Mouse (Mus musculus) kidney, adult 18-20 months (tissue): ENCODE measurements around the gene Rnf186.
A peak's percentile ranks its signal among the peaks of the same experiment; 100 is the strongest.
"Not testable (repeated sequence)": the region's sequence is repeated elsewhere in the genome, so short reads cannot be mapped to it uniquely, and the experiment has no call there.

Source experiments
- DNase-seq: peaks from one replicate; pipeline ENCODE4 v3.0.0; 2021

Rnf186 gene

GRCm38 (mm10) chr4:138972139-138972826, 5.4 kb downstream of the Rnf186 start:
- peak; percentile 81 for DNase-seq

DNA sequence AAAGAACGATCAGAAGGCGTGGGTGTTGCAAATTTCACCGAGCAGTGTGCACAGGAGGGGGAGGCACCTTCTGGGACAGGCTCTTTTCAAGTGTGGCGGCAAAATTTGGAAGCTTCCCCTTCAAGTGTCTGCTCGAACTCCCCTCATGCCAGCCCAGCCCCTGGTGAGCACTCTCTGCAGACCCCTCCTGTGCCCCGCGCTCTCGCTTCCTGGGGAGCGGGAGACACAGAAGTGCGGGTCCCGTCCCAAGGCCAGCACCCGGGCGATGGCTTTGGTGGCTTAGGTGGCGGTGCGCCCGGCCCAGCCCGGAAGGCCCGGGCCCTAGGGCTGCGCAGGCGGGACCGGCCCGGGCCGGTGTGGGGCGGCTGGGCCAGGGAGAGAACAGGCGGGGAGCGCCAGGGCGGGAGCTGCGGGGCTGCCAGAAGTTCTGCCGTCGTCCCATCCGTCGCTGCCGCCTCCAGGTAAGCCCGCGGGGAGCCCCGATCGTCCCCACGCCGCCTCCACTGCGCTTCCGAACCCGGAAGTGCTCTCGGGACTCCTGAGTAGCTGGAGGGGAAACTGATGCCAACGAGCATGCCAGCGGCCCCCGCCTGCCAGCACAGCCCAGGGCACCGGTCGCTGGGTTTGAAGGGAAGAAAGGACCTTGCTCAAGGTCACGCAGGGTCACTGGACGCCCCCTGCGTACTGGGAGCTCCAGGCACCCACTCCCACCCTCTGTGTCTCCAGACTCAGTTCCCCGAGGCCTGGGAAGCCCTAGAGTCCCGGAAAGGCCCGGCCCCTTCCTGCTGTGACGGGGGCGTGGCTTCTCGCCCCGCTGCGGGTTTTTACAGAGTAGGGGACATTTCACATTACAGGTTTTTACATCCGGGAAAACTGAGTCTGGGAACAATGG, 6.2 kb downstream of the Rnf186 start, which contains the start of gene Tmco4:
Tmco4 (plus strand) TSS at position 62 of the 892 bp plus-strand sequence.
- peak; percentile 88 for DNase-seq

GRCm38 (mm10) chr4:138973719-138974115, 6.8 kb downstream of the Rnf186 start:
- DNase-seq: no peak

DNA sequence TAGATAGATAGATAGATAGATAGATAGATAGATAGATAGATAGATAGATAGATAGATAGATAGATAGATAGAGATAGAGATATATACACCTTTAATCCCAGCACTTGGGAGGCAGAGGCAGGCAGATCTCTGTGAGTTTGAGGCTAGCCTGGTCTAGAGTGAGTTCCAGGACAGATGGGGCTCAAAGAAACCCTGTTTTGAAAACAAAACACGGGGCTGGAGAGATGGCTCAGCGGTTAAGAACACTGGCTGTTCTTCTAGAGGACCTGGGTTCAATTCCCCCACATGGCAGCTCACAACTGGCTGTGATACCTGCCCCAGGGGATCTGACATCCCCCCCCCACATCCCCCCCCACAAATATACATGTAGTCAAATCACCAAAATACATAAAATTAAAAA, 7.6 kb downstream of the Rnf186 start:
- DNase-seq: not testable (repeated sequence)

DNA sequence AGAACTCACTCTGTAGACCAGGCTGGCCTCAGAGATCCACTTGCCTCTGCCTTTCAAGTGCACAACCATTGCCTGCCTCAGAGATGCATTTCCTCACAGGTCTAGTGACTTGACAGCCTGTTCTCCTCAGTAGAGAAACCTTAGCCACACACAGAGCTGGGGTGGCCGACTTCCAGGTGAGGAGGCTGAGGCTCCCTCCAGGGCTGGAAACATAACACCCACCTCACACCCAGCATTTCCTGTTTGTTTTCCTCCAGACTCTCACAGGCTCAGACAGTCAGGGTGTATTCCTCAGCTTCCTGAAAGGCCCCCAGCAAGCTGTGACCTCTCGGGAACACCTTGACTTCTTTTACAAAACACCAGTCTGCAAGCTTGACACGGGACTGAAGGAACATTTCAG, 8.3 kb downstream of the Rnf186 start:
- peak; percentile 33 for DNase-seq

DNA sequence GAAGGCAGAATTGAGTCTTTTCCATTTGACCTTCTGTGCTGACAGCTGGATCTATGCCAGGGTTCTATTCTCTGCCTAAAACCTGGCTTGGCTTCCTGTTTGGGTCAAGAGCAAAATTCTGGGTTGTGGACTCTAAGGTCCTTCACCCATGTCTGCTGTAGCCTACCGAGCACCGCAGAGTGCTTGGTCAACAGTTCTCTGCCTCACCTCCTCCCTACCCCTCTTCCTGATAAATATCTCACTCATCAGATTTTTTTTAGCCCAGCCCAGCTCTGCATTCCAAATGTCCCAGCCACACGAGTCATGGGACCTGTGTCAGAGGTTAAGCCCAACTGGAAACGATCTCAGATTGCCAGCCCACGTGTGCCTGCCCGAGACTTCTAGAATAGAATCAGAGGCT, 9.1 kb downstream of the Rnf186 start:
- peak; percentile 78 for DNase-seq

GRCm38 (mm10) chr4:138980021-138980420, 13.1 kb downstream of the Rnf186 start:
- DNase-seq: no peak

GRCm38 (mm10) chr4:138980771-138981420, 14.0 kb downstream of the Rnf186 start:
- no peak for DNase-seq

- no peak for DNase-seq
Measured at GRCm38 (mm10) chr4:138983422-138983821, 16.5 kb downstream of the Rnf186 start.

GRCm38 (mm10) chr4:138984744-138985143, 17.8 kb downstream of the Rnf186 start:
- DNase-seq: no peak

DNA sequence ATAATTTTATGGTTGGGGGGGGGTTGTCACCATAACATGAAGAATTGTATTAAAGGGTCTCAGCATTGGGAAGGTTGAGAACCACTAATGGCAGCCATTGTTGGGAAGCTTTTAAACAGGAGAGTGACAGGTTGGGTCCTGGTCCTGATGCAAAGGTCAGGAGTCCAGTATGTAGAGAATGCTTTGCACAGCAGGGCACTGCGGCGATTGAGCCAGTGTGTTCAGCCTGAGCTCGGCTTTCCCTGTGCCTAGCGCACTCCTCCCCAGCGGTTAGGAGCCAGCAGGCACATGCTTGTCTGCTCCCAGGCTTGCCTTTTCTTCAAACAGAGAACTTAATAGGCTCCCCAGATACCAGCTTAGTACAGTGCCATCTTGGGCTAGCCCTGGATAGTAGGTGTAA, 19.4 kb downstream of the Rnf186 start:
- DNase-seq: no peak

GRCm38 (mm10) chr4:138994389-138994788, 27.5 kb downstream of the Rnf186 start:
- DNase-seq: no peak

- no peak for DNase-seq
Measured at GRCm38 (mm10) chr4:138996410-138996809, 29.5 kb downstream of the Rnf186 start.

DNA sequence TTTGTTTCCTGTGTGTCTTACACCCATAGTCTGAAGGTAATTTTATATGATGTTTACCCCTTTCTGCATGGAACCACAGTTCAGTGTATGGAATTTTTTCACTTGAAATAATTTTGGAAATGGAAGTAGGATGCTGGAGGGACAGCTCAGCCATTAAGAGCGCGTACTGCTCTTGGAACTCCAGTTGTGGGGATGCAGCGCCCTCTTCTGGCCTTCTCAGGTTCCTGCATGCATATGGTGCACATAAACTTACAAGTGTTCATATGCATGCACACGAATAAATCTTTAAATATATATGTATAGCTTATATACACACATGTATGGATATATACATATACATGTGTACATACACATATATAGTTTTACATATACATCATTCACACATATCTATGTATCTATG, 30.2 kb downstream of the Rnf186 start:
- DNase-seq: no peak

DNA sequence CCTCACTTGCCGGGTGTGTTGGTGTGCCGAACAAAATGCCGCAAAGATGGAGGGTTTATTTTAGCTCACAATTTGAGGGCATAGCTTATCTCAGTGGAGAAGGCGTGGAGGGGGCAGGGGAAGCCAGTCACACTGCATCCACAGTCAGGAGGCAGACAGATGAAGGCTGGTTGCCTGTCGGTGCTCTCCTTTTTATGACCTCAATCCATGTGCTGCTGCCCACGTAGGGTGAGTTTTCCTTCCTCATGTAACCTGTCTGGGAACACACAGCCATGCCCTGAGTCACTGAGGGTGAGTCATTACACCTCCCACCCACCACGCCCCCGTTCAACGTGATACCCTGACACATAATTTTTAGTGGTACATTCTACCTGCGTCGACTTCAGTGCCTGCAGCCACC, 31.7 kb downstream of the Rnf186 start:
- DNase-seq: no peak

DNA sequence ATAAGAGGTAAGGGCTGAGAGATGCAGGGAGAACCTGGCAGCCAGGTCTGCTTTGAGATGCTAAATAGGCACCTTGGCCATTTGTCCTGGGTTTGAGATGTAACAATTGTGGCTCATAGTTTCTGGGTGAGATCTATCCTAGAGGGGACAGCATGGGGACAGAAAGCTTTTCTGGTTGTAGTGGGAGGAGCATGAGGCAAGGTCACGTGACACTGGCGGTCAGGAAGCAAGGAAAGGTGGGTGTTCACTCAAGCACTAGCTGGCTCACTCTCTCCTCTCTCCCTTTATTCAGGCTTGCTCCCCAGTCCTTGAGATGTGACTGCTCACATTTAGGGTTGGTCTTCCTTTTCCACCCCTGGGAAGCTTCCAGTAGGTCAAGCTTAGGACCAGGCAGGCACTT, 34.1 kb downstream of the Rnf186 start:
- no peak for DNase-seq

GRCm38 (mm10) chr4:139001433-139001832, 34.5 kb downstream of the Rnf186 start:
- DNase-seq: peak; percentile 45

DNA sequence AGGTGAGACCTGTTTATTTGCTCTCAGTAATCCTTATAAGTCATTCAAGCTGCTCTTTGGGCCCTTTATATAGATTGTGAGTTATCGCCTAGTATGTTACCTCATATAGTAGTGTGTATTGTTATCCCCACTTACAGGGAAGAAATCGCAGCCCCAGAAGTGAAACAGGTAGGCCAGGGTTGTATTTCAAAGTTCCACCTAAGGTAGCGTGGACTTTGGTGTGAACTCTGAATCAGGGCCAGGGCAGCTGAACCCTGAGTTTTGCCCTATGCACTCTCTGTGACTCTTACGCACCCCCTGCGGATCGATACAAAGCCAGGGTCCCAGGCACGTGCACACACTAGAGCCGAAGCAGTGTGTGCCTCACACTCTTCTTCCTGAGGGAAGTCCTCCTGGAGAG, 37.2 kb downstream of the Rnf186 start:
- no peak for DNase-seq

DNA sequence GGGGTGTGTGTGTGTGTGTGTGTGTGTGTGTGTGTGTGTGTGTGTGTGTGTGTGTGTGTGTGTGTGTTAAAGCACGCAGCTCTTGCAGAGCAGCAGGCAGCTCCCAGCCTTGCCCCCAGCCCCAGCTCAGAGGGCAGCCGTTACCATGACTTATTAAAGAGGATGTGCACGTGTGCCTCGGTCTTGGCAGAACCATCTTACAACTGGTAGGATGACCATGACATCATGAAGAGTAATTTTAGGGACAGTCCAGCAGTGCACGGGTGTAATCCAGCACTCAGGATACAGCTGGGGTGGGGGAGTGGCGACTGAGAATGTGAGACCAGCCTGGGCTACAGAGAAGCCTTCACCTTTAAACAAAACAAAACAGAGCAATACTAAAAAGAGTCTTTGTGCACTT, 38.3 kb downstream of the Rnf186 start:
- DNase-seq: no peak

DNA sequence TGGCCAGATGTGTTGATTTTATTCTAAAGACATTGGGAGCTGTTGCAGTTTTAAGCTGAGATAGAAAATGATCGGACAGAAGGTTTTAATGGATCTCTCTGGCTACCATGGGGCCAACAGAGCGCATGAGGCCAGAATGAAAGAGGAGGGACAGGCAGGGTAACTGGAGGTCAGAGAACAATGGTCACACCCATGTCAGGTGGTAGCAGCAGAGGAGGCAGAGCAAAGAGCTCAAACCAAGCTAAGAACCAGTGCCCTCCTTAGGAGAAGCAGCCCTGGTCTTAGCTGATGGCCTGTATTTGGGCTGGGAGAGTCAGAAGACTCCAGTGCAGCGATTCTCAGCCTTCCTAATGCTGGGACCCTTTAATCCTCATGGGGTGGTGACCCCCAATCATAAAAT, 40.4 kb downstream of the Rnf186 start:
- no peak for DNase-seq

- no peak for DNase-seq
Measured at GRCm38 (mm10) chr4:139007981-139008536, 41.1 kb downstream of the Rnf186 start.

DNA sequence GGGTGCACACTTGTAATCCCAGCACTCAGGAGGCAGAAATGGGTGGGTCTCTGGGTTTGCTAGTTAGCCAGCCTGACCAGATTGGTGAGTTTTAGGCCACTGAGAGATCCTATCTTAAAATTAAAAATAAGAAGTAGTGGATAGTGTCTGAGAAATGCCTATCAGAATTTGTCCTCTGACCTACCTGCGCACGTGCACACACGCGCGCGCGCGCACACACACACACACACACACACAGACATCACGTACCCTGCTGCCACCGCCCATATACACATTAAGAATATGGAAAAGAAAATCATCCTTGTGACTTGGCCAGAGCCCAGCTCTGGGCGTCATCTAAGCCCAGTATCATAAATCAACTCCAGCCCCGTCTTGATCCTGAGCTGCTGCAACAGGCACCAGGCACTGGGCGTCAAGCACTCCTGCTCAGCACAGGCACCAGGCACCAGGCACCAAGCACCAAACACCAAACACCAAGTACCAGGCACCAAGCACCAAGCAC, 44.3 kb downstream of the Rnf186 start:
- DNase-seq: no peak

DNA sequence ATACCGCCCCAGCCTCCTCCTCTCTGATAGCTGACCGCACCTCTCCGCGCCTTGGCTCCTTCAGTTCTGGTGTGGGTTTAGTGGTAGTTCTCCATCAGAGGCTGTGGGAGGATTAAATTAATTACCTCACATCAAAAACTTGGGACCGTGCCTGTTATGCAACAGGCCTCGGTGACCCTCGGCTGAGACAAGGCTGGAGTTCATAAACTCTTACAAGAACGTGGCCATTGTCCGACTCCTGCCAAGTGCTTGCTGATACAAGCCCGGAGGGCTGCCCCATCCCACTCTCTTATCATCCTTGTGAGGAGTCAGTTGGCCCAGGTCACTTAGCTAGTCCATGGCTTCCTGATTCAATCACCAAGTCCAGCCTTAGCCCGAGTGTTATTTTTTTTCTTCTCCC, 46.4 kb downstream of the Rnf186 start:
- DNase-seq: no peak
